Comparison of ENCODE assay signal across 11 mouse cellular contexts in the genomic region with DNA sequence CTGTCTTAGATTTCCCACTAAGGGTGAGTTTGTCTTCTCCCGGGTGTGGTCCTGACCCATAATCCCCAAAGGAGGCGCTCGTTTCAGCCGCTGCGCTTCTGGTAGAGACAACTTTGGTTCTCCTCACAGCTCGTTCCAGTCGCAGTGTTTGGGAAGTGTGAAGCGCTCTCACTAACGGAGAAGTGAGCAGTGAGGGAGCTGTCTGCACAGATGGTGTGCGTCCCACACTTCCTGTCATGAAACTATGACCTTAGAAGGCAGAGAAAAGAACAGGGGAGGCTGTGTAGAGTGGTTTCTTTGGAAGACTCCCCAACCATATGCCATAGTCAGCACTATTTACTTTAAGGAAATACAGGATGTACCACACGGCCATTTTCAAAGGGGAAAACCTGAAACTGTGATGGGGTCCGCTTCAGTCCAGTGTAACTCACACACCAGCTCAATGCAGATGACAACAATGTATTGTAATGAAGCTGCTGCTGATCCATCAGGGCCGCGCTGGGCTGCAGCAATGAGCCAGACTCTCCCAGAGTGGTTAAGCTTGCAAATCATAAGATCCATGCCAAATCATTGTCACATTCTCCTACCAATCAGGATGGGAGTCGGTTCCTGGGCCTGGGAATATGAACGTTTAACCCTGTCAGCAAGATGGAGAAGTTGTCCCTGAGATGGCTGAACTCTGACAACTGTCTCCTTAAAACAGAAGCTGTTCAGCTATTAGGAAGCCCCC. TPM values are rescaled to one million over a fixed set of nuclear protein-coding genes. Genes with fewer than 3 reads are reported as not detected.
A peak's percentile ranks its signal among the peaks of the same experiment; 100 is the strongest.
DNase-seq lines count a peak whose midpoint lies in the region; ATAC-seq and TF ChIP-seq lines count a peak whose summit lies in the region.
"Had no signal": no experiment of that assay in that cellular context is flagged by ENCODE, and none has a peak within 500 bp of the region (broad histone marks: within the 10 kb centered on the region; RNA-seq: fewer than 3 reads in every experiment).

No protein-coding gene starts in this region.

- no peak overlapping the region for H3K9ac ChIP-seq in lung, embryonic 15.5 days
- no peak overlapping the region for H3K9ac ChIP-seq in stomach, embryonic 15.5 days
- H3K9ac ChIP-seq: liver, embryonic 12.5 days had no signal

- intact Hi-C loops in gastrocnemius, adult 2 months (cut with DNase I) = no loop called here
- intact Hi-C loops in gastrocnemius, postnatal 36 days (cut with DNase I) = no loop called here

- no peak for TF ChIP-seq CTCF in gastrocnemius, adult 2 months (IDR thresholded peaks at IDR 0.05)

- peak overlapping the region; percentile 20; the same call in 1 of the 2 replicates for H3K27ac ChIP-seq in gastrocnemius, adult 2 months
- H3K27ac ChIP-seq in lung, embryonic 15.5 days = no peak overlapping the region
- no peak overlapping the region; the same call in 1 of the 2 replicates for H3K27ac ChIP-seq in stomach, embryonic 15.5 days
- H3K27ac ChIP-seq: liver, embryonic 12.5 days had no signal

- no peak overlapping the region for H3K4me3 ChIP-seq in gastrocnemius, adult 2 months
- H3K4me3 ChIP-seq in lung, embryonic 15.5 days = no peak overlapping the region
- H3K4me3 ChIP-seq in stomach, embryonic 15.5 days (replicated peaks) = no peak overlapping the region
- H3K4me3 ChIP-seq: liver, embryonic 12.5 days had no signal

- H3K36me3 ChIP-seq in lung, embryonic 15.5 days = peaks cover 18% of the 10 kb centered on the region
- H3K36me3 ChIP-seq in stomach, embryonic 15.5 days = peaks cover 6% of the 10 kb centered on the region; the same call in 1 of the 2 replicates

- no peaks in the 10 kb centered on the region for H3K27me3 ChIP-seq in lung, embryonic 15.5 days
- no peaks in the 10 kb centered on the region for H3K27me3 ChIP-seq in stomach, embryonic 15.5 days (replicated peaks)
- H3K27me3 ChIP-seq: liver, embryonic 12.5 days had no signal

- no peak for DNase-seq in gastrocnemius, adult 2 months
- DNase-seq in gastrocnemius, postnatal 36 days = no peak
- no peak for DNase-seq in lung, postnatal 25 days (ENCODE audit: low spot score)
- DNase-seq in kidney, postnatal 4 days = peak; percentile 31 to 57
- no peak for DNase-seq in thymus, postnatal 4 days
- DNase-seq in cerebellum, postnatal 4 days (ENCODE audit: low spot score in 2 of 2) = no peak
- DNase-seq: gastrocnemius, postnatal 25 days had no signal

- H3K9me3 ChIP-seq in lung, embryonic 15.5 days = no peaks in the 10 kb centered on the region
- H3K9me3 ChIP-seq in stomach, embryonic 15.5 days = no peaks in the 10 kb centered on the region
- H3K9me3 ChIP-seq: liver, embryonic 12.5 days had no signal

- 0 out of 2 replicates have a peak, but pooled peaks cover 4% of the 10 kb centered on the region for H3K4me1 ChIP-seq in lung, embryonic 15.5 days
- H3K4me1 ChIP-seq in stomach, embryonic 15.5 days = no peaks in the 10 kb centered on the region
- H3K4me1 ChIP-seq: liver, embryonic 12.5 days had no signal

- no peak overlapping the region for H3K4me2 ChIP-seq in lung, embryonic 15.5 days
- no peak overlapping the region for H3K4me2 ChIP-seq in stomach, embryonic 15.5 days
- H3K4me2 ChIP-seq: liver, embryonic 12.5 days had no signal

- ATAC-seq in lung, embryonic 15.5 days (ENCODE audit: borderline replicate concordance, extremely low read depth, low FRiP score, low TSS enrichment) = peak; percentile 69; the same call in 1 of the 2 replicates
- peak; percentile 56; the same call in 1 of the 2 replicates for ATAC-seq in stomach, embryonic 15.5 days (ENCODE audit: insufficient read depth, low FRiP score, low read depth)
- ATAC-seq: liver, embryonic 12.5 days had no signal

- WGBS in lung, embryonic 15.5 days = 53% methylated on average over 16 of the region's 16 CpGs
- WGBS in stomach, embryonic 15.5 days = 60% methylated on average over 16 of the region's 16 CpGs

RNA-seq across cellular contexts. Expression of a gene that starts 28.9 kb away (rescaled TPM):
- total RNA-seq in gastrocnemius, adult 2 months (2021) = 1 to 10 TPM in 1 of 2 experiments, under 1 TPM in 1; 0.54 to 1.1 TPM
- under 1 TPM; 0.39 to 0.56 TPM for total RNA-seq in gastrocnemius, postnatal 36 days (2021)
- polyA plus RNA-seq in lung, embryonic 15.5 days (2015; fragmentation: Nextera tagmentation; extraction: Ambion mirVana) = 0.31 TPM in 2 replicates
- 0.14 and 0.18 TPM in 2 replicates for polyA plus RNA-seq in stomach, embryonic 15.5 days (2015; fragmentation: Nextera tagmentation; extraction: Ambion mirVana)
- polyA plus RNA-seq: liver, embryonic 12.5 days; spleen, adult 2 months had no signal

RNA-seq across cellular contexts. Expression of a gene that starts 36.8 kb away (rescaled TPM):
- 1 to 10 TPM; 6.6 to 10.0 TPM for total RNA-seq in gastrocnemius, adult 2 months (2021)
- 1 to 10 TPM; 6.0 to 6.9 TPM for total RNA-seq in gastrocnemius, postnatal 36 days (2021)
- 17.0 and 17.5 TPM in 2 replicates for polyA plus RNA-seq in lung, embryonic 15.5 days (2015; fragmentation: Nextera tagmentation; extraction: Ambion mirVana)
- polyA plus RNA-seq in stomach, embryonic 15.5 days (2015; fragmentation: Nextera tagmentation; extraction: Ambion mirVana) = 14.8 and 16.9 TPM in 2 replicates

Comparison
In these comparisons a context has a peak if more than half of its experiments do, and no peak if none do; other contexts are left out.
1. DNase-seq: peak in kidney, postnatal 4 days (2 of 2); none in gastrocnemius, adult 2 months (single experiment), gastrocnemius, postnatal 36 days (0 of 2), lung, postnatal 25 days (single experiment), thymus, postnatal 4 days (single experiment) and cerebellum, postnatal 4 days (0 of 2).